Mouse (Mus musculus) G1E-ER4 (cell line): Measurements from ENCODE around the gene Areg. TPM values are rescaled to one million over a fixed set of nuclear protein-coding genes. Genes with fewer than 3 reads are reported as not detected.

Source experiments
- GATA1 ChIP-seq: IDR thresholded peaks from one replicate; pipeline ENCODE4 v1.8.0; 2012; ENCODE audit warnings: low read length, inconsistent platforms
- polyA plus RNA-seq: library from polyadenylated mRNA; stranded (reverse); fragments of >175 nt; gene quantifications from 2 replicates; pipeline ENCODE4 v1.2.3, GENCODE M21; 2012

Areg gene
- polyA plus RNA-seq, 1 experiment: not detected

- TF ChIP-seq GATA1: no peak
Observed at GRCm38 (mm10) chr5:91140896-91141448, 1.6 kb downstream of the Areg start.

- no peak for TF ChIP-seq GATA1
Observed at GRCm38 (mm10) chr5:91144971-91145370, 5.6 kb downstream of the Areg start.

- no peak for TF ChIP-seq GATA1
Observed at GRCm38 (mm10) chr5:91147001-91147400, 7.6 kb downstream of the Areg start.

- TF ChIP-seq GATA1: no peak
Observed at GRCm38 (mm10) chr5:91148054-91148453, 8.7 kb downstream of the Areg start.

GRCm38 (mm10) chr5:91156677-91157076 lies 17.3 kb downstream of the Areg start:
- TF ChIP-seq GATA1: no peak

GRCm38 (mm10) chr5:91157169-91157568 lies 17.8 kb downstream of the Areg start:
- TF ChIP-seq GATA1: no peak

- TF ChIP-seq GATA1: no peak
Observed at GRCm38 (mm10) chr5:91162787-91163186, 23.4 kb downstream of the Areg start.

GRCm38 (mm10) chr5:91166601-91167000 lies 27.2 kb downstream of the Areg start:
- no peak for TF ChIP-seq GATA1

GRCm38 (mm10) chr5:91176397-91176796 lies 37.0 kb downstream of the Areg start:
- no peak for TF ChIP-seq GATA1

- no peak for TF ChIP-seq GATA1
Observed at GRCm38 (mm10) chr5:91194572-91194971, 55.2 kb downstream of the Areg start.

Other genes starting within 250 kb of the Areg start
- not detected in 2 replicates for gene Cxcl1, start 248.4 kb upstream of the Areg start, polyA plus RNA-seq
- not detected in 2 replicates for gene Cxcl2, start 235.7 kb upstream of the Areg start, polyA plus RNA-seq
- 8.5 and 12.9 TPM in 2 replicates for gene Mthfd2l, start 208.5 kb upstream of the Areg start, polyA plus RNA-seq
- not detected in 2 replicates for gene Epgn, start 112.1 kb upstream of the Areg start, polyA plus RNA-seq
- gene Ereg, start 65.0 kb upstream of the Areg start, polyA plus RNA-seq: not detected in 2 replicates